Mouse (Mus musculus) CD4-positive, CD25-positive, alpha-beta regulatory T cell, adult 2 months (primary cell): ENCODE data around the gene Ccdc14.
"Not testable (repeated sequence)": the region's sequence is repeated elsewhere in the genome, so short reads cannot be mapped to it uniquely, and the experiment has no call there.

Source experiments
- DNase-seq: peaks from one replicate; pipeline ENCODE4 v3.0.0-alpha.2; 2012; ENCODE audit warnings: low read depth, low spot score

The Ccdc14 gene

GRCm38 (mm10) chr16:34690334-34691144 lies at the start of gene Ccdc14:
TSS of gene Ccdc14 (plus strand) at chr16:34690616.
- peak; percentile 93 for DNase-seq

- no peak for DNase-seq
Observed at GRCm38 (mm10) chr16:34643511-34644259, 46.7 kb upstream of the Ccdc14 start.

GRCm38 (mm10) chr16:34649621-34650020 lies 40.8 kb upstream of the Ccdc14 start, which contains the start of gene Ropn1:
TSS of gene Ropn1 (plus strand) at chr16:34649921.
- DNase-seq: no peak

GRCm38 (mm10) chr16:34653023-34653422 lies 37.4 kb upstream of the Ccdc14 start:
- no peak for DNase-seq

- not testable (repeated sequence) for DNase-seq
Observed at GRCm38 (mm10) chr16:34657566-34657965, 32.9 kb upstream of the Ccdc14 start.

- no peak for DNase-seq
Observed at GRCm38 (mm10) chr16:34657983-34658382, 32.4 kb upstream of the Ccdc14 start.

- no peak for DNase-seq
Observed at GRCm38 (mm10) chr16:34658388-34658787, 32.0 kb upstream of the Ccdc14 start.

- DNase-seq: no peak
Observed at GRCm38 (mm10) chr16:34664553-34664952, 25.9 kb upstream of the Ccdc14 start.

GRCm38 (mm10) chr16:34667031-34667726 lies 23.2 kb upstream of the Ccdc14 start:
- DNase-seq: peak; percentile 87

- DNase-seq: no peak
Observed at GRCm38 (mm10) chr16:34668341-34668740, 22.1 kb upstream of the Ccdc14 start.

GRCm38 (mm10) chr16:34671966-34672365 lies 18.4 kb upstream of the Ccdc14 start:
- no peak for DNase-seq

GRCm38 (mm10) chr16:34672822-34673221 lies 17.6 kb upstream of the Ccdc14 start:
- no peak for DNase-seq

- no peak for DNase-seq
Observed at GRCm38 (mm10) chr16:34674365-34674764, 16.1 kb upstream of the Ccdc14 start.

GRCm38 (mm10) chr16:34681823-34682222 lies 8.6 kb upstream of the Ccdc14 start:
- no peak for DNase-seq

- peak; percentile 11 for DNase-seq
Observed at GRCm38 (mm10) chr16:34689879-34690278, 537 bp upstream of the Ccdc14 start.

GRCm38 (mm10) chr16:34691156-34691555 lies 740 bp downstream of the Ccdc14 start:
- peak; percentile 25 for DNase-seq

GRCm38 (mm10) chr16:34694477-34694876 lies 4.1 kb downstream of the Ccdc14 start:
- DNase-seq: no peak

- not testable (repeated sequence) for DNase-seq
Observed at GRCm38 (mm10) chr16:34698721-34699120, 8.3 kb downstream of the Ccdc14 start.

- DNase-seq: peak; percentile 78
Observed at GRCm38 (mm10) chr16:34700165-34700827, 9.9 kb downstream of the Ccdc14 start.

GRCm38 (mm10) chr16:34700828-34701216 lies 10.4 kb downstream of the Ccdc14 start:
- DNase-seq: no peak

GRCm38 (mm10) chr16:34706019-34706418 lies 15.6 kb downstream of the Ccdc14 start:
- no peak for DNase-seq
